Mouse (Mus musculus): ENCODE results near the gene Hnf1b. TPM values are rescaled to one million over a fixed set of nuclear protein-coding genes. Genes with fewer than 3 reads are reported as not detected.

Gene Hnf1b
- not detected in 2 replicates for total RNA-seq (2023)

GRCm38 (mm10) chr11:83849529-83850335, at the start of gene Hnf1b:
TSS of gene Hnf1b (plus strand) at chr11:83850063.

GRCm38 (mm10) chr11:83941950-83942840, 92.3 kb downstream of the Hnf1b start, which contains the start of gene Ddx52:
TSS of gene Ddx52 (plus strand) at chr11:83942062.

Other genes starting within 250 kb of the Hnf1b start
- not detected in 2 replicates for gene Rpl9-ps1, start 204.4 kb upstream of the Hnf1b start, total RNA-seq (2023)
- gene Ccl3, start 200.7 kb upstream of the Hnf1b start, total RNA-seq (2023) = 78.2 and 98.1 TPM in 2 replicates
- gene Ccl4, start 187.5 kb upstream of the Hnf1b start, total RNA-seq (2023) = 18.8 and 19.9 TPM in 2 replicates
- gene Wfdc17, start 146.1 kb upstream of the Hnf1b start, total RNA-seq (2023) = 38.1 and 51.9 TPM in 2 replicates
- not detected in 2 replicates for gene Wfdc18, start 141.0 kb upstream of the Hnf1b start, total RNA-seq (2023)
- gene Wfdc21, start 103.1 kb upstream of the Hnf1b start, total RNA-seq (2023) = 677 and 813 TPM in 2 replicates
- gene Heatr6, start 96.4 kb upstream of the Hnf1b start, total RNA-seq (2023) = 28.1 and 35.7 TPM in 2 replicates
- gene Ddx52, start 92.0 kb downstream of the Hnf1b start, total RNA-seq (2023) = 25.2 and 26.1 TPM in 2 replicates
- gene Synrg, start 114.4 kb downstream of the Hnf1b start, total RNA-seq (2023) = 36.6 and 45.6 TPM in 2 replicates
- gene Dusp14, start 219.2 kb downstream of the Hnf1b start, total RNA-seq (2023) = 0.32 TPM in 1 of 2 replicates, not detected in the other